Mouse (Mus musculus): ENCODE measurements around the gene BC048671. TPM values are rescaled to one million over a fixed set of nuclear protein-coding genes. Genes with fewer than 3 reads are reported as not detected.

The BC048671 gene
- polyA plus RNA-seq (2021): not detected

DNA sequence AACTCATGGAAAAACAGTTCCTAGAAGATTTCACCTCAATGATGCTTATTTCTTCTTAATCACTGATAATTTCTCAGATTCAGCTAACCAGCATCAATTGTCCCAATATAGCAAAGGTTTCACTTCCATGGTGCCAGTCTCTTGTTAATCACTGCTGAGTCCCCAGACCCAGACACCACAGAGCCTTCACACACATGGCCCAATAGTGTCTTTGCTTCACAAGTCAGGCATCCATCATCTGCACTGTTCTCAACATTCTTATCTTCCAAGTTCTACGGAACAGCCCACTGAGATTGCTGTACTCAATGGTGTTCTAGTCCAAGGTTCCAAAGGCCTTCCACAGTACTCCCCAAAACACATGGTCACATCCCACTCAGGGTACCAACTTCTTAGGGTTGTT, at the start of gene BC048671:
BC048671 (plus strand) TSS at position 301 of the 400 bp plus-strand sequence.
- in situ Hi-C loops (cut with MboI; ENCODE audit: low pct_unique_long_range_greater_than_20kb): no loop called here
- no peak for TF ChIP-seq CTCF (IDR thresholded peaks at IDR 0.05)
- POLR2A ChIA-PET: no interaction called here
- CTCF ChIA-PET: interaction anchor here (1.0 kb wide), 1 partner anchor 26 kb away, joined by 3 read pairs; no protein-coding TSS in a partner anchor
- no peak for DNase-seq (ENCODE audit: low read depth, low spot score)
- no peak for ATAC-seq
- no peaks in the 10 kb centered on the region for H3K27me3 ChIP-seq

GRCm38 (mm10) chr6:90288265-90288664, 12.8 kb upstream of the BC048671 start:
- ChIA-PET CTCF (interaction anchor here (0.6 to 2.1 kb wide), 8 partner anchors 12 to 615 kb away, joined by 3 to 7 read pairs (median 4); no protein-coding TSS in a partner anchor), POLR2A (no interaction called here)
- H3K27me3 ChIP-seq: no peaks in the 10 kb centered on the region
- no peak for DNase-seq (ENCODE audit: low read depth, low spot score)
- in situ Hi-C loops (cut with MboI; ENCODE audit: low pct_unique_long_range_greater_than_20kb): no loop called here
- ATAC-seq: no peak
- TF ChIP-seq CTCF (IDR thresholded peaks at IDR 0.05): peak; percentile 65

DNA sequence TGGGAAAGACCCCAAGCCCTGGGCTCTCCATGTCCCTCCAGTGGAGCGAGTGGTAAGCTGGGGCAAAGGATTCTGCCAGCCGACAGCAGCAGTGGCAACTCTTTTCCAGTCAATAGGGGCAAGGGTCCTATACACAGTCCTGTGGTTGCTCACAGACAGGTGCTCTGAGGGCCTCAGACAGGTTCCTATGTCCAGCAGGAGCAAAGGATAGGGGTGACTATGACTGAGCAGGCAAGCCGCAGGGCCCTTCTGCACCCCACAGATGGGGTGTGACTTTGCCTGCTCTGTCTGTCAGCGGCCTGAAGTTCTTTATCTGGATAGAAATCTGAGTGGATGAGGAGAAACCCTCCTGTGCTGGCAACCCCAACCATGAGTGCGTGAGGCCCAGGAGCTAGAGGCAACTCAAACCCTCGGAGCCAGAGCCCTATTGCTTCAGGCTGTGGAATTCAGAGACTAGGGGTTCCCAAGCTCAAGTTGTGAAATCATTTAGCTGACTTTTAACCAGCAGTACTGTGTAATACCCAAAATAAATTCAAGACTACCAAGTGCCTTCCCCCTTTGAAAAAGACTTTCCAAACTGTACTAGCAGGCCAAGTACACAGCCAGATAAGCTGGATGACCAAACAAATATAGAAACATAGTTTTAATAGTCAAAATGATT, 5.4 kb downstream of the BC048671 start:
- DNase-seq (ENCODE audit: low read depth, low spot score) (no peak), ATAC-seq (no peak)
- in situ Hi-C loops (cut with MboI; ENCODE audit: low pct_unique_long_range_greater_than_20kb): no loop called here
- TF ChIP-seq CTCF (IDR thresholded peaks at IDR 0.05): no peak
- no peaks in the 10 kb centered on the region for H3K27me3 ChIP-seq
- ChIA-PET POLR2A (no interaction called here), CTCF (interaction anchor here (1.8 to 2.6 kb wide), 2 partner anchors 18 to 626 kb away, joined by 4 to 9 read pairs; no protein-coding TSS in a partner anchor)

GRCm38 (mm10) chr6:90308839-90309778, 8.1 kb downstream of the BC048671 start:
- no peak for TF ChIP-seq CTCF (IDR thresholded peaks at IDR 0.05)
- H3K27me3 ChIP-seq: no peaks in the 10 kb centered on the region
- in situ Hi-C loops (cut with MboI; ENCODE audit: low pct_unique_long_range_greater_than_20kb): no loop called here
- CTCF ChIA-PET: no interaction called here
- DNase-seq (ENCODE audit: low read depth, low spot score): no peak
- POLR2A ChIA-PET: no interaction called here
- ATAC-seq: no peak

DNA sequence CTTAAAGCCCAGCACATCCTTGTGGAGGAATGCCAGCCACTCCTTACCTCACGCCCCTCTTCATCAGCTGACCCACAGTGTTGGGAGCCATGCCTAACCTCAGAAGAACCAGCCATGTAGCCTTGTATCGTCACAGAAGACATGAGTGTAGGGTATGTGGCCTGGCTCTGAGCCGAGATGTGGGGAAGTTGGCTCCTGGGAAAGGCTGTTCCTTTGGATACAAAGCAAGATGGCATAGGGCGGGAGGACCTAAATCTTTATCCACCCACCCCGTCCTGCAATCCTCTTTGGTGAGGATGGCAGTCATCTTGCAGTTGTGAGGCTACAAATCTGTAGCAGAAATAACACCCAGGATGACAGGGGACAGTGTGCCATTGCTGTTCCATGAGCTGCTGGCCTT, 14.9 kb downstream of the BC048671 start:
- CTCF ChIA-PET: no interaction called here
- TF ChIP-seq CTCF (IDR thresholded peaks at IDR 0.05): no peak
- no peaks in the 10 kb centered on the region for H3K27me3 ChIP-seq
- DNase-seq (ENCODE audit: low read depth, low spot score) (no peak), ATAC-seq (no peak)
- in situ Hi-C loops (cut with MboI; ENCODE audit: low pct_unique_long_range_greater_than_20kb): no loop called here
- POLR2A ChIA-PET: no interaction called here

- POLR2A ChIA-PET: no interaction called here
These were observed 16.7 kb downstream of the BC048671 start for GRCm38 (mm10) chr6:90317510-90318258.

DNA sequence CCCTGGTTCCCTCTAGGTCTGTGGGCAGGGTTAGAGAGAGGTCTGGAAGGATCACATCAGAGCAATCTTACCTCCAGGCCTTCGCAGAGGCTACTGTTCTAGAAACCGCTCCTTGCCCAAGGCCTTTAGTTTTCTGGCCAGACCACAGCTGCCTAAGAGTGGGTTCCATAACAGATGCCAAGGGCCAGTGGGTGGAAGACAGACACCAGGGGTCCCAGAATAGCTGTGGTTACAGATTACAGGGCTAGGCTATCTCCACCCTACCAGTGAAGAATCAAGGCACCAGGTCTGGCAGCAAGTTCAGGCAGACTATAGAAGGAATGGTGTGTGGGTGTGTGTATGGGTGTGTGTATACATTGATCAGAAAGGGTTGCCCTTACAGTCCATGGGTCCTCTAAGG, 18.0 kb downstream of the BC048671 start:
- ATAC-seq (no peak), DNase-seq (ENCODE audit: low read depth, low spot score) (no peak)
- in situ Hi-C loops (cut with MboI; ENCODE audit: low pct_unique_long_range_greater_than_20kb): no loop called here
- CTCF ChIA-PET: no interaction called here
- no peak for TF ChIP-seq CTCF (IDR thresholded peaks at IDR 0.05)
- H3K27me3 ChIP-seq: no peaks in the 10 kb centered on the region
- POLR2A ChIA-PET: no interaction called here

More at GRCm38 (mm10) chr6:90317510-90318258, 16.7 kb downstream of the BC048671 start:
- in situ Hi-C loops (cut with MboI; ENCODE audit: low pct_unique_long_range_greater_than_20kb): no loop called here
- no peak for TF ChIP-seq CTCF (IDR thresholded peaks at IDR 0.05)
- no peaks in the 10 kb centered on the region for H3K27me3 ChIP-seq
- ATAC-seq (no peak), DNase-seq (ENCODE audit: low read depth, low spot score) (no peak)
- CTCF ChIA-PET: no interaction called here

- DNase-seq (ENCODE audit: low read depth, low spot score) (no peak), ATAC-seq (no peak)
- no peak for TF ChIP-seq CTCF (IDR thresholded peaks at IDR 0.05)
- POLR2A ChIA-PET: no interaction called here
- in situ Hi-C loops (cut with MboI; ENCODE audit: low pct_unique_long_range_greater_than_20kb): loop anchor here (10.0 kb wide), 1 partner anchor 635 kb away; no protein-coding TSS in a partner anchor
- CTCF ChIA-PET: interaction anchor here (0.8 kb wide), 1 partner anchor 39 kb away, joined by 3 read pairs; no protein-coding TSS in a partner anchor
- H3K27me3 ChIP-seq: no peaks in the 10 kb centered on the region
These were observed 18.6 kb downstream of the BC048671 start for GRCm38 (mm10) chr6:90319475-90320191.

GRCm38 (mm10) chr6:90320429-90320828, 19.4 kb downstream of the BC048671 start:
- in situ Hi-C loops (cut with MboI; ENCODE audit: low pct_unique_long_range_greater_than_20kb): loop anchor here (10.0 kb wide), 1 partner anchor 636 kb away; no protein-coding TSS in a partner anchor
- H3K27me3 ChIP-seq: no peaks in the 10 kb centered on the region
- ChIA-PET POLR2A (no interaction called here), CTCF (interaction anchor here (0.8 kb wide), 2 partner anchors 10 to 38 kb away, joined by 3 read pairs; no protein-coding TSS in a partner anchor)
- ATAC-seq (peak; percentile 11), DNase-seq (ENCODE audit: low read depth, low spot score) (no peak)
- TF ChIP-seq CTCF (IDR thresholded peaks at IDR 0.05): no peak

DNA sequence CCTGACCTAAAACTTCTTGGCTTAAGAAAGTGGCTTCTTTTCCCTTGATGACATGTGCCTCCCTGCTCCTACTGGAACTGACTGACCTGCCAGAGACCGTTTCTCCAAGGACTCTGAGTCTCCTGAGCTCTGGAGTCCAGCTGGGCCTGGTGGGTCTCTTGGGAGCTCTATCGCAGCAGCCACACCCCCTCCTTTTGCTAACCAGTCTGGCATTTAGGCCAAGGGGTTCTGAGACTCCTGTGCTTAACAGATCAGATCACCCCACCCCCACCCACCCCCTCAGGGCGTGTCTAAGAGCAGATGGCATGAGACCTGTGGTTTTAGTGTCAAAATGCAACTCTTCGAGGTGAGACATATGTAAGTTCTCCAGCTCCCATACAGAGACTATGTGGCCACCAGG, 20.8 kb downstream of the BC048671 start:
- H3K27me3 ChIP-seq: no peaks in the 10 kb centered on the region
- DNase-seq (ENCODE audit: low read depth, low spot score) (no peak), ATAC-seq (peak; percentile 44)
- no peak for TF ChIP-seq CTCF (IDR thresholded peaks at IDR 0.05)
- in situ Hi-C loops (cut with MboI; ENCODE audit: low pct_unique_long_range_greater_than_20kb): loop anchor here (10.0 kb wide), 1 partner anchor 637 kb away; no protein-coding TSS in a partner anchor
- ChIA-PET CTCF (interaction anchor here (0.8 kb wide), 1 partner anchor 113 kb away, joined by 3 read pairs; no protein-coding TSS in a partner anchor), POLR2A (no interaction called here)
